Mouse (Mus musculus) liver, embryonic 16.5 days (tissue): ENCODE measurements around the gene Azin2. TPM values are rescaled to one million over a fixed set of nuclear protein-coding genes. Genes with fewer than 3 reads are reported as not detected.

Source experiments
- ATAC-seq: fragments of 200-750 bp; cut with Nextera tagmentation; 2 replicates; pipeline ENCODE4 v1.8.0; 2017; ENCODE audit warnings: low read depth, mild to moderate bottlenecking, moderate number of reproducible peaks, moderate library complexity
- H3K27ac ChIP-seq: fragments of 300-500 bp; sonication (generic); 2 replicates; pipeline ENCODE4 v1.5.1; 2014; ENCODE audit warnings: mild to moderate bottlenecking, low read length
- H3K27me3 ChIP-seq: fragments of 300-500 bp; sonication (generic); 2 replicates; pipeline ENCODE4 v1.6.1; 2014; ENCODE audit warnings: low read depth, low read length, mixed read lengths; ENCODE audit not compliant: control insufficient read depth, insufficient read depth
- H3K36me3 ChIP-seq: fragments of 300-500 bp; sonication (generic); 2 replicates; pipeline ENCODE4 v1.6.1; 2014; ENCODE audit warnings: mild to moderate bottlenecking; ENCODE audit not compliant: control insufficient read depth, insufficient read depth
- H3K4me1 ChIP-seq: fragments of 300-500 bp; sonication (generic); 2 replicates; pipeline ENCODE4 v1.6.1; 2014; ENCODE audit warnings: low read depth, low read length, mixed read lengths; ENCODE audit not compliant: control insufficient read depth
- H3K4me2 ChIP-seq: fragments of 300-500 bp; sonication (generic); 2 replicates; pipeline ENCODE4 v1.6.1; 2014; ENCODE audit warnings: low read depth, low read length, mixed read lengths
- H3K4me3 ChIP-seq: fragments of 300-500 bp; sonication (generic); 2 replicates; pipeline ENCODE4 v1.5.1; 2014; ENCODE audit warnings: low read depth, mild to moderate bottlenecking, low read length
- H3K9ac ChIP-seq: fragments of 300-500 bp; sonication (generic); 2 replicates; pipeline ENCODE4 v1.6.1; 2014; ENCODE audit warnings: low read depth, low read length
- H3K9me3 ChIP-seq: fragments of 300-500 bp; sonication (generic); replicated peaks from 2 replicates; pipeline ENCODE4 v1.6.1; 2016; ENCODE audit warnings: low read length; ENCODE audit not compliant: control insufficient read depth
- WGBS: fragments of 180-500 bp; shearing (Covaris S2); extraction: QIAGEN DNeasy Blood & Tissue Kit; methylation state at CpG from one replicate; pipeline ENCODE4 v1.1.7; 2014; ENCODE audit not compliant: insufficient replicate concordance; 5-methylcytosine and 5-hydroxymethylcytosine counted together
- polyA plus RNA-seq: library from polyadenylated mRNA; unstranded; fragments of >200 nt; fragmentation: Nextera tagmentation; extraction: Ambion mirVana; gene quantifications from 2 replicates; pipeline ENCODE4 v1.2.1, GENCODE M21; 2015

Gene Azin2
- polyA plus RNA-seq, 1 experiment from 2014 or later: 0.71 TPM

DNA sequence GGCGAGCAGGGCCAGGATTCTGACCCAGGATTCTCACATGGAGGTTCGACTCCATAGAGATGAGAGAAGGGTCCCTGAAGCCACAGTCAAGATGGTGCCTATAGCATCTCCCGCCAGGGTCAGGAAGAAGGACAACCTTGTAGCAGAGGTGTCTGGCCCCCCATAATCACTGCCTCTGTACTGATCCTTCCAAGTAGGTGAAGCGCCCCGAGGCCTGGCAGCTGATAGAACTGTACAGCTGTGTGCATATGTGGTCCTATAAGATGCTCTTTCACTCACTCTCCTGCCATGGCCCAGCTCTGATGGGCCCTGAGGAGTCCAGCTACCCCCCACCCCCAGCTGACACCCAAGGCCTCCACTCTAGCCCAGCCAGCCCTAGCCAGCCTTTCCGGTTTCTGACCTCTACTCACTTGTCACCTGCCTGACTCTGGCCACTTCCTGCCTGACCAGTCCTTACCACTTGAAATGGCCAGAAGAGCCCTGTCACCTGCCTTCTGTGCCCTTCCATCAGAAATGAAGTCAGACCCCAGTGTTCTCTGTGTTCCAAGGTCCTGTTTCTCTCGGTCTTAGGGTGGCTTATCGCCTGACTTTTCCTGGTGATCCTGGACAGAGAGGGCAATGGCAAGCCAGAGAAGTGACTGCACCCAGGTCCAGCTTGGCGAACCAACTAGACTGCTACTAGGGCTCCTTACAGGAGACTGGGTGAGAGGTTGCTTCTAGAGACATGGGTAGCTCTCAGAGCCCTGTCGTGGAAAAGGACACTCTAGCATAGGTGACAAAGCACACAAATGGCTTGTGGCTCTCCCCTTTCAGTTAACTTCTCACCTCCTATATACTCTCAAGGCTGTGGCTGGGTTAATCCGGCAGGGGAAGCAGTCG, 72.3 kb downstream of the Azin2 start:
- Histone ChIP-seq H3K27ac (no peak overlapping the region), H3K36me3 (no peaks in the 10 kb centered on the region), H3K27me3 (peaks cover 12% of the 10 kb centered on the region), H3K4me1 (no peaks in the 10 kb centered on the region), H3K9ac (no peak overlapping the region), H3K4me3 (no peak overlapping the region), H3K9me3 (no peaks in the 10 kb centered on the region), H3K4me2 (no peak overlapping the region)
- 54% methylated on average over 12 of the region's 12 CpGs for WGBS
- ATAC-seq: no peak

DNA sequence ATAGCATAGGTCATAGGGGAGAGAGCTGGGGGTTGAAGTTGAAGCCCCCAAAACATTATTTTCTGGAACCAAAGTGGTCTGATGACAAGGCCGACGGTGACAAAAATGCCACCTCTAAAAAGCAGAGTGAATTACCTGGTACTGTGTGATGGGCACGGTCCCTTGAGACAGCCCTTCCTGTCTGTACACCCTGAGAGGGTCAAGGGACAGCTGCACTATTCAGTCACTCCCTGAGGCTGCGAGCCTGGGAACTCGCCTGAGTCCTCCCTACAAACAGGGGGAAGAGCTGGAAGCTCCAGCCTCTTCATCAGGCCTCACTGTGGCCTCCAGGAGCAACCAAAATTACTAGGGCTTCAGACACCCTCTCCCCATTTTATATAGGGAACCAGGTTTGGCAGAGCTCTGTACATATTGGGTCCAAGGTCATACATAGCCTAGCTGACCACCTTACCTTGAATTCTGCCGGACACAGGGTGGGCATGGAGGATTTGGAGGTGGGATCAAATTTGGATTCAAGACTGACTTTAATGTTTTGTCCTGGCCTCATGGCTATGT, 73.7 kb downstream of the Azin2 start:
- Histone ChIP-seq H3K27ac (no peak overlapping the region), H3K9ac (no peak overlapping the region), H3K4me3 (no peak overlapping the region), H3K36me3 (no peaks in the 10 kb centered on the region), H3K27me3 (peaks cover 27% of the 10 kb centered on the region), H3K4me1 (peaks cover 8% of the 10 kb centered on the region), H3K9me3 (no peaks in the 10 kb centered on the region), H3K4me2 (no peak overlapping the region)
- WGBS: 64% methylated on average over 6 of the region's 6 CpGs
- ATAC-seq: no peak

DNA sequence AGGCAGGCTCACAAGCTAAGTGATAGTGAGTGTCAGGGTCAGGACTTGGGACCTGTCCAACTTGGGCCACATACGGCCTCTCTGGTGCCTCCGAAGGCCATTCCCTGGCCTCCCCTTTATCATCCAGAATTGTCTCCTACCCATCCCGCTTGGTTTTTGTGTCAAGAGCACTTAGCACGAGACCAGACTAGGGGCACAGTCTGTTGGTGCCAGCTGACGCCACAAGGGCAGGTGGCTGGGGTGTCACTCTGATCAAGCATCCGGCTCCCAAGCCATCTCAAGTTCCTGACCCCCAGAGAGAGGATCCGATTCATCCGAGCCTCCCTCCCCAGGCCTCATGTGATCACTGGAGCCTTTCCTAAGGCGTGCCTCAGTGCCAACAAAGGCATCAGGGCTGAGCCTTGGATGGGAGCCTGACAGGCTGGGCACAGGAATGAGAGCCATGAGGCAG, 74.6 kb downstream of the Azin2 start:
- no peaks in the 10 kb centered on the region for H3K9me3 ChIP-seq
- H3K27me3 ChIP-seq: peaks cover 35% of the 10 kb centered on the region
- 60% methylated on average over 9 of the region's 9 CpGs for WGBS
- H3K4me1 ChIP-seq: peaks cover 8% of the 10 kb centered on the region
- H3K4me2 ChIP-seq: no peak overlapping the region
- H3K9ac ChIP-seq: no peak overlapping the region
- no peak overlapping the region for H3K4me3 ChIP-seq
- no peak overlapping the region for H3K27ac ChIP-seq
- no peak for ATAC-seq
- H3K36me3 ChIP-seq: no peaks in the 10 kb centered on the region

DNA sequence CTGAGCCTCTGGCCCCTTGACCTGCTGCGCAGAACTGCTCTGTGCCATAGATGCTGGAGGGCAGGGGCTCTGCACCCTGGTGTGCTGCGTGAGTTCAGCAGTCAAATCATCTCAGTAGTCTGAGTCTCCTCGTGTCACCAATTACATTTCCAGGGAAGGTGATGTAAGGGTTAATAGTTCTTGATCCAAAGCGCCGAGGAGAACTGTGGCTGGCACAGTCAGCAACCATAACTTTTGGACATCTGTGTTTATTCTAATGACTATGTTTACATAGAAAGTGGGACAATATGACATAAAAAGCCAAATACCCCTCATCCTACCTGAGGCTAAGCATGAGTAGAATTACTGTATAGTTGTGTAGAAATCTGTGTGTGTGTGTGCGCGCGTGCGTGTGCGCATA, 75.2 kb downstream of the Azin2 start:
- no peak for ATAC-seq
- H3K9ac ChIP-seq: no peak overlapping the region
- no peaks in the 10 kb centered on the region for H3K36me3 ChIP-seq
- peaks cover 40% of the 10 kb centered on the region for H3K27me3 ChIP-seq
- H3K4me2 ChIP-seq: no peak overlapping the region
- 73% methylated on average over 10 of the region's 10 CpGs for WGBS
- H3K9me3 ChIP-seq: no peaks in the 10 kb centered on the region
- no peak overlapping the region for H3K27ac ChIP-seq
- H3K4me1 ChIP-seq: peaks cover 8% of the 10 kb centered on the region
- no peak overlapping the region for H3K4me3 ChIP-seq

DNA sequence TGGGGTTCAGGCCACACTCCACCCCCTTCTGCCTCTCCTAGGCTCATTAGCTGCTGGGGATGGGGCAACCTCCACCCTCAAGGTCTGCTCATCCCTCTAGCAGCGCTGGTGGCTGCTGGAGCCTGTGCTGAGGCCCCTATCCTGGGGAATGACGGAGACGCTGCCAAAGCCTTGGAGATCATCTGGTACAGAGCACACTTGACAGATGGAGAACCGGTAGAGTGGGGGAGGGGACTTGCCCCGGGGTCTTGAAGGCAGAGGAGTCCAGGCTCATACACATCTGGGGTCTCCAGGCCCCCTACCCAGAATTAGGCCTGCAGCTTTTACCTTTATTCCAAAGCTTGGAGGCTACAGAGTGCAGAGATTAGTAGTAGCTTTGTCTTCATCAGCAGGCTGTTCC, 75.7 kb downstream of the Azin2 start:
- no peak overlapping the region for H3K4me2 ChIP-seq
- no peaks in the 10 kb centered on the region for H3K36me3 ChIP-seq
- no peak overlapping the region for H3K4me3 ChIP-seq
- H3K9ac ChIP-seq: no peak overlapping the region
- peaks cover 8% of the 10 kb centered on the region for H3K4me1 ChIP-seq
- no peak overlapping the region for H3K27ac ChIP-seq
- no peak for ATAC-seq
- WGBS: 62% methylated on average over 5 of the region's 5 CpGs
- peaks cover 44% of the 10 kb centered on the region for H3K27me3 ChIP-seq
- H3K9me3 ChIP-seq: no peaks in the 10 kb centered on the region

DNA sequence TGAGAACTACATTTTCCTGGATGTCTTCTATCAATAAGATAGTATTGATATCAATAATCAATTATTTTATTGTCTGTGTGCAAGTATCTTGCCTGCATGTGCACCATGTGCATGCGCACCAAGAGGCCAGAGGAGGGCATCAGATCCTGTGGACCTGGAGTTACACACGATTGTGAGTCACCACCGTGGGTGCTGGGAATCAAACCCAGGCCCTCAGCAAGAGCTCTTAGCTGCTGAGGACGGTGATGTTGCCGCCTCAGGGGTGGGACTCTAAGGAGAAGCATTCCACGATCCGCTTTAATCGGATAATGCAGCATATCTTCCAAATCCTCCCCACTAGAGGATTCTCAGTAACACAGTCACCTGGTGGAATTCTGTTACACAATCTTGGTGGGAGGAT, 76.7 kb downstream of the Azin2 start:
- no peak for ATAC-seq
- WGBS: 80% methylated on average over 8 of the region's 8 CpGs
- no peaks in the 10 kb centered on the region for H3K36me3 ChIP-seq
- no peak overlapping the region for H3K4me3 ChIP-seq
- no peak overlapping the region for H3K27ac ChIP-seq
- H3K27me3 ChIP-seq: peaks cover 47% of the 10 kb centered on the region
- no peaks in the 10 kb centered on the region for H3K9me3 ChIP-seq
- H3K4me2 ChIP-seq: no peak overlapping the region
- no peak overlapping the region for H3K9ac ChIP-seq
- peaks cover 8% of the 10 kb centered on the region for H3K4me1 ChIP-seq

DNA sequence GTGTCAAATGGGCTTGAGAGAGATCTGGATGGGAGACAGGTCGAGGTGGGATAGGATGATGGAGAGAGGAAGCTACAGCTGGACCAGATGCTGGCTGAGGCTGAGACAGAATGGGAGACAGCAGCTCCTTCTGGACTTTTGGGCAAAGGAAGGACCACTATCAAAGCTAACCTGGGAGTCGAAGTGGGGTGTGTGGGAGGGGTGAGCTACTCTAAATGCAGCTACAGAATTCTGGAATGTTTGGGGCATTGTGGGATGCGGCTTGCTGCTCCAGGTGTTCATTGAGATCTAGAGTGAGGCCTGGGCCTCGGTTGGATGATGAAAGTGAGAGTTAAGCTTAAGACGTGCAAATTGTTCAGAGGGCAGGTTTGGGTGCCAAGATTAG, 77.5 kb downstream of the Azin2 start:
- Histone ChIP-seq H3K27me3 (peaks cover 47% of the 10 kb centered on the region), H3K9ac (no peak overlapping the region), H3K36me3 (no peaks in the 10 kb centered on the region), H3K4me2 (peak overlapping the region; percentile 86; the same call in 1 of the 2 replicates), H3K4me3 (no peak overlapping the region), H3K4me1 (peaks cover 8% of the 10 kb centered on the region), H3K9me3 (no peaks in the 10 kb centered on the region), H3K27ac (no peak overlapping the region)
- ATAC-seq: no peak
- 41% methylated on average over 5 of the region's 5 CpGs for WGBS

DNA sequence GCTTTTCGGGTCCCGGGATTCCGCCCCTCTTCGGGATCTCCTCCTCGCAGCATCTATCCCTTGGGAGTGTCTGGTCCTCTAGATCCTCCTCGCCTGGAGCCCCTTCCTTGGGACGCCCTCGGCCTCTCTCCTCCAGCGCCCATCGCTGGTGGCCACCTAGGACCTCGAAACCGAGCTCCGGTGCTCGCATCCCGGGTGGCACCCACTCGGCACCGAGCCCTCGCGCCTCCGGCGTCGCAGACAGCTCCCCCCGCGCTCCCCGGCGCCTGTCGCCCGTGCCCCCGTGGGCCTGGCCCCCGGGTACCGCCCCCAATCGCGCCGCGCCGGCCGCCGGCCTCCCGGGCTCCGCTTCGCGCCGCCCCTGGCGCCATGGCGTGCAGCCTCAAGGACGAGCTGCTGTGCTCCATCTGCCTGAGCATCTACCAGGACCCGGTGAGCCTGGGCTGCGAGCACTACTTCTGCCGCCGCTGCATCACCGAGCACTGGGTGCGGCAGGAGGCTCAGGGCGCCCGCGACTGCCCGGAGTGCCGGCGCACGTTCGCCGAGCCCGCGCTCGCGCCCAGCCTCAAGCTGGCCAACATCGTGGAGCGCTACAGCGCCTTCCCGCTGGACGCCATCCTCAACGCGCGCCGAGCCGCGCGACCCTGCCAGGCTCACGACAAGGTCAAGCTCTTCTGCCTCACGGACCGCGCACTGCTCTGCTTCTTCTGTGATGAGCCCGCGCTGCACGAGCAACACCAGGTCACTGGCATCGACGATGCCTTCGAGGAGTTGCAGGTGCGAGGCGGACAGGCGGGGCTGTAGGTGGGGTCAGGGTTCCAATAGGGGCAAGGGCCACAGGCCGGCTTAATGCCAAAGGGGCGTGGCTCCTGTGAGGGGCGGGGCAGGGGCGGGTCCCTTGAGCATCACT, 78.2 kb downstream of the Azin2 start:
- ATAC-seq: peak; percentile 35; the same call in 1 of the 2 replicates
- H3K4me2 ChIP-seq: peak overlapping the region; percentile 86
- H3K27ac ChIP-seq: no peak overlapping the region
- H3K27me3 ChIP-seq: peaks cover 48% of the 10 kb centered on the region
- H3K9ac ChIP-seq: peak overlapping the region; percentile 37; the same call in 1 of the 2 replicates
- peak overlapping the region; percentile 64 for H3K4me3 ChIP-seq
- no peaks in the 10 kb centered on the region for H3K36me3 ChIP-seq
- WGBS: under 1% methylated on average over 91 of the region's 94 CpGs
- no peaks in the 10 kb centered on the region for H3K9me3 ChIP-seq
- H3K4me1 ChIP-seq: peaks cover 8% of the 10 kb centered on the region
